Mouse (Mus musculus): Measurements from ENCODE around the gene Iqsec1.

The Iqsec1 gene

GRCm38 (mm10) chr6:90622758-90623455, 365.6 kb downstream of the Iqsec1 start:
- in situ Hi-C loops (cut with MboI, MseI), result no loop called here

- in situ Hi-C loops (cut with MboI, MseI), result no loop called here
Measured at GRCm38 (mm10) chr6:90621584-90621890, 366.9 kb downstream of the Iqsec1 start.

- in situ Hi-C loops (cut with MboI, MseI), result no loop called here
Measured at GRCm38 (mm10) chr6:90620791-90621583, 367.5 kb downstream of the Iqsec1 start.

- in situ Hi-C loops (cut with MboI, MseI), result no loop called here
Measured at GRCm38 (mm10) chr6:90619936-90620335, 368.5 kb downstream of the Iqsec1 start.

- in situ Hi-C loops (cut with MboI, MseI), result no loop called here
Measured at GRCm38 (mm10) chr6:90618821-90619636, 369.5 kb downstream of the Iqsec1 start.

- in situ Hi-C loops (cut with MboI, MseI), result no loop called here
Measured at GRCm38 (mm10) chr6:90618274-90618673, 370.2 kb downstream of the Iqsec1 start.

GRCm38 (mm10) chr6:90616481-90616880, 372.0 kb downstream of the Iqsec1 start:
- in situ Hi-C loops (cut with MboI, MseI), result no loop called here

GRCm38 (mm10) chr6:90615991-90616390, 372.5 kb downstream of the Iqsec1 start:
- in situ Hi-C loops (cut with MboI, MseI), result no loop called here

GRCm38 (mm10) chr6:90615362-90615761, 373.1 kb downstream of the Iqsec1 start:
- in situ Hi-C loops (cut with MboI, MseI), result no loop called here

- in situ Hi-C loops (cut with MboI, MseI), result no loop called here
Measured at GRCm38 (mm10) chr6:90613277-90613676, 375.2 kb downstream of the Iqsec1 start.

- in situ Hi-C loops (cut with MboI, MseI), result no loop called here
Measured at GRCm38 (mm10) chr6:90610248-90610647, 378.2 kb downstream of the Iqsec1 start.

GRCm38 (mm10) chr6:90608186-90608585, 380.3 kb downstream of the Iqsec1 start:
- in situ Hi-C loops (cut with MboI, MseI), result no loop called here

- in situ Hi-C loops (cut with MboI, MseI), result no loop called here
Measured at GRCm38 (mm10) chr6:90607196-90607595, 381.3 kb downstream of the Iqsec1 start.

- in situ Hi-C loops (cut with MboI, MseI), result no loop called here
Measured at GRCm38 (mm10) chr6:90606538-90606937, 381.9 kb downstream of the Iqsec1 start.

All from T-helper 1 cell (primary cell).